ENCODE assay signal across 10 mouse cellular contexts in the genomic region with DNA sequence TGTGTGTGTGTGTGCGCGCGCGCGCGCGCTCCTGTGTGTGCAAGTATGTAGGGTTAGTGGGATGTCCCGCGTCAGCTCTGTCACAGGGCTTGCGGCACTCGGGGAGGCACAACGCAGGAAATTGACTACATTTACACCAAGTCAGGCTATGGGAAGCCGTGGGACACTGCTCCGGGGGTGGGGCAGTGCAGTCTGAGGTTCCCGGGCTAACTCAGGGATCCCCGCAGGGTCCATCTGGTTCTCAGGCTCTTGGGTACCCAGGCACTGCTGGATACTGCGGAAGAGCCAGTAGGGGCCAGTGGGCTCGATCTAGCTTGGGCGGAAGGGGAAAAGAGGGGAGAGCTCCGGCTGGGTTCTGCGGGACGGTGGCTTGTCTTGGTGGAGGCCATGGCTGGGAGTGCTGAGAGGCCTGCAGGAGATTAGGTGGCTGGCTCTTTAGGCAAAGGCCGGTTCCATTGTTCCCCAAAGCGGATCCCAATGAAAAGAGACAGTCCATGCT. TPM values are rescaled to one million over a fixed set of nuclear protein-coding genes. Genes with fewer than 3 reads are reported as not detected.
DNase-seq lines count a peak whose midpoint lies in the region; ATAC-seq and TF ChIP-seq lines count a peak whose summit lies in the region.
"Had no signal": no experiment of that assay in that cellular context is flagged by ENCODE, and none has a peak within 500 bp of the region (broad histone marks: within the 10 kb centered on the region; RNA-seq: fewer than 3 reads in every experiment).

No protein-coding gene starts in this region.

- no peak for ATAC-seq in heart, embryonic 16.5 days (replicated peaks; ENCODE audit: extremely low read depth, insufficient read depth, low FRiP score)
- ATAC-seq in embryonic facial prominence, embryonic 11.5 days (replicated peaks; ENCODE audit: insufficient number of reproducible peaks, low FRiP score, low TSS enrichment, low read depth), result 0 out of 2 replicates have a peak, but pooled peaks have one; percentile 44
- ATAC-seq in intestine, embryonic 14.5 days (replicated peaks; ENCODE audit: low FRiP score, low TSS enrichment, low read depth), result no peak
- ATAC-seq in midbrain, postnatal 0 days (ENCODE audit: low FRiP score), result no peak

- H3K4me3 ChIP-seq in heart, embryonic 16.5 days (ENCODE audit: low read length), result peak overlapping the region; percentile 39
- H3K4me3 ChIP-seq in heart, adult 2 months, result no peak overlapping the region
- peak overlapping the region; percentile 3; the same call in 1 of the 2 replicates for H3K4me3 ChIP-seq in embryonic facial prominence, embryonic 11.5 days (ENCODE audit: low read depth, low read length)
- H3K4me3 ChIP-seq in intestine, embryonic 14.5 days (ENCODE audit: low read depth, low read length), result peak overlapping the region; percentile 25; the same call in 1 of the 2 replicates
- peak overlapping the region; percentile 2; the same call in 1 of the 2 replicates for H3K4me3 ChIP-seq in midbrain, postnatal 0 days (ENCODE audit: low read depth, low read length)
- H3K4me3 ChIP-seq: gastrocnemius, adult 2 months had no signal

- H3K4me2 ChIP-seq in heart, embryonic 16.5 days (ENCODE audit: low read depth, low read length), result peak overlapping the region; percentile 66
- H3K4me2 ChIP-seq in embryonic facial prominence, embryonic 11.5 days (ENCODE audit: low read depth, low read length), result peak overlapping the region; percentile 38
- H3K4me2 ChIP-seq in intestine, embryonic 14.5 days (ENCODE audit: low read length), result peak overlapping the region; percentile 47
- peak overlapping the region; percentile 39 for H3K4me2 ChIP-seq in midbrain, postnatal 0 days (ENCODE audit: low read depth, low read length, poor library complexity, severe bottlenecking)

- TF ChIP-seq POLR2A in heart, adult 2 months (IDR thresholded peaks at IDR 0.05; ENCODE audit: insufficient read depth, low read depth, low read length), result no peak

- 11% methylated on average over 24 of the region's 24 CpGs for WGBS in heart, embryonic 16.5 days
- WGBS in heart, adult 2 months, result 11% methylated on average over 24 of the region's 24 CpGs
- 8% methylated on average over 24 of the region's 24 CpGs for WGBS in embryonic facial prominence, embryonic 11.5 days
- WGBS in intestine, embryonic 14.5 days, result 19% methylated on average over 24 of the region's 24 CpGs
- 17% methylated on average over 24 of the region's 24 CpGs for WGBS in midbrain, postnatal 0 days

- no peaks in the 10 kb centered on the region for H3K79me2 ChIP-seq in heart, adult 2 months (replicated peaks; ENCODE audit: control insufficient read depth, insufficient read depth, low read length)

- no peak for DNase-seq in heart, adult 2 months
- peak; percentile 22 for DNase-seq in embryonic facial prominence, embryonic 11.5 days (ENCODE audit: low spot score)
- no peak for DNase-seq in intestine, embryonic 14.5 days (ENCODE audit: low spot score)
- no peak for DNase-seq in midbrain, postnatal 0 days (ENCODE audit: low spot score)
- DNase-seq in gastrocnemius, postnatal 14 days, result no peak
- DNase-seq in adrenal gland, adult (ENCODE audit: inconsistent age in 2 of 2, low spot score in 1 of 2), result no peak
- DNase-seq in adrenal gland, adult 18-20 months (ENCODE audit: low spot score in 2 of 2), result no peak
- DNase-seq: gastrocnemius, adult 2 months; right cerebral cortex, postnatal 4 days had no signal

- H3K4me1 ChIP-seq in heart, embryonic 16.5 days (ENCODE audit: control insufficient read depth, insufficient read depth, low read length), result no peaks in the 10 kb centered on the region
- H3K4me1 ChIP-seq in heart, adult 2 months (ENCODE audit: control insufficient read depth, insufficient read depth, low read length), result no peaks in the 10 kb centered on the region
- H3K4me1 ChIP-seq in embryonic facial prominence, embryonic 11.5 days (ENCODE audit: control insufficient read depth, insufficient read depth, low read length), result no peaks in the 10 kb centered on the region; the same call in 1 of the 2 replicates
- no peaks in the 10 kb centered on the region for H3K4me1 ChIP-seq in intestine, embryonic 14.5 days (replicated peaks; ENCODE audit: control insufficient read depth, insufficient read depth, low read length)
- H3K4me1 ChIP-seq in midbrain, postnatal 0 days (ENCODE audit: insufficient read depth, low read length), result no peaks in the 10 kb centered on the region

- 0 out of 2 replicates have a peak, but pooled peaks cover 4% of the 10 kb centered on the region for H3K27me3 ChIP-seq in heart, embryonic 16.5 days (ENCODE audit: control insufficient read depth, insufficient read depth, low read length)
- H3K27me3 ChIP-seq in heart, adult 2 months (ENCODE audit: control insufficient read depth, insufficient read depth, low read length), result no peaks in the 10 kb centered on the region
- H3K27me3 ChIP-seq in embryonic facial prominence, embryonic 11.5 days (ENCODE audit: control insufficient read depth, insufficient read depth, low read length), result no peaks in the 10 kb centered on the region
- 0 out of 2 replicates have a peak, but pooled peaks cover 4% of the 10 kb centered on the region for H3K27me3 ChIP-seq in intestine, embryonic 14.5 days (replicated peaks; ENCODE audit: control insufficient read depth, insufficient read depth, low read length)
- no peaks in the 10 kb centered on the region for H3K27me3 ChIP-seq in midbrain, postnatal 0 days (ENCODE audit: insufficient read depth, low read length)

- intact Hi-C loops in heart, adult 2 months (cut with DNase I), result no loop called here
- intact Hi-C loops in gastrocnemius, postnatal 14 days (cut with DNase I; ENCODE audit: low total_unique reads), result no loop called here

- no peak overlapping the region for H3K27ac ChIP-seq in heart, embryonic 16.5 days (ENCODE audit: low read length)
- H3K27ac ChIP-seq in heart, adult 2 months, result no peak overlapping the region
- H3K27ac ChIP-seq in embryonic facial prominence, embryonic 11.5 days (replicated peaks; ENCODE audit: low read depth, low read length), result no peak overlapping the region
- no peak overlapping the region for H3K27ac ChIP-seq in intestine, embryonic 14.5 days (ENCODE audit: low read depth)
- no peak overlapping the region for H3K27ac ChIP-seq in midbrain, postnatal 0 days (ENCODE audit: low read depth, low read length)
- H3K27ac ChIP-seq: gastrocnemius, adult 2 months had no signal

- peak overlapping the region; percentile 34; the same call in 1 of the 2 replicates for H3K9ac ChIP-seq in heart, embryonic 16.5 days (ENCODE audit: low read length)
- no peak overlapping the region for H3K9ac ChIP-seq in heart, adult 2 months (ENCODE audit: low read depth, low read length)
- peak overlapping the region; percentile 39 for H3K9ac ChIP-seq in embryonic facial prominence, embryonic 11.5 days (replicated peaks; ENCODE audit: low read length)
- 0 out of 2 replicates have a peak overlapping the region, but pooled peaks have one; percentile 1 for H3K9ac ChIP-seq in intestine, embryonic 14.5 days (ENCODE audit: low read length)
- H3K9ac ChIP-seq in midbrain, postnatal 0 days (replicated peaks; ENCODE audit: low read length, poor library complexity, severe bottlenecking), result no peak overlapping the region

- TF ChIP-seq EP300 in heart, adult 2 months (IDR thresholded peaks at IDR 0.05; ENCODE audit: insufficient read depth, low read depth, low read length), result no peak

- H3K9me3 ChIP-seq in heart, embryonic 16.5 days (replicated peaks; ENCODE audit: control insufficient read depth, low read length), result no peaks in the 10 kb centered on the region
- H3K9me3 ChIP-seq in embryonic facial prominence, embryonic 11.5 days (replicated peaks; ENCODE audit: control insufficient read depth, low read length), result no peaks in the 10 kb centered on the region
- no peaks in the 10 kb centered on the region for H3K9me3 ChIP-seq in intestine, embryonic 14.5 days (ENCODE audit: control insufficient read depth, low read length)
- no peaks in the 10 kb centered on the region for H3K9me3 ChIP-seq in midbrain, postnatal 0 days (ENCODE audit: low read length)

- H3K36me3 ChIP-seq in heart, embryonic 16.5 days (ENCODE audit: control insufficient read depth, insufficient read depth), result no peaks in the 10 kb centered on the region
- H3K36me3 ChIP-seq in heart, adult 2 months (ENCODE audit: control insufficient read depth, insufficient read depth, low read length), result no peaks in the 10 kb centered on the region
- no peaks in the 10 kb centered on the region for H3K36me3 ChIP-seq in embryonic facial prominence, embryonic 11.5 days (replicated peaks; ENCODE audit: control insufficient read depth, insufficient read depth, low read depth, low read length)
- H3K36me3 ChIP-seq in intestine, embryonic 14.5 days (ENCODE audit: control insufficient read depth, insufficient read depth, low read length), result no peaks in the 10 kb centered on the region
- H3K36me3 ChIP-seq in midbrain, postnatal 0 days (ENCODE audit: insufficient read depth, low read length), result no peaks in the 10 kb centered on the region

- no peak for TF ChIP-seq CTCF in heart, adult 2 months (IDR thresholded peaks at IDR 0.05)
- no peak for TF ChIP-seq CTCF in midbrain, postnatal 0 days (IDR thresholded peaks at IDR 0.05)

RNA-seq across cellular contexts. Expression of gene Cdca7l, which starts 15.5 kb away (rescaled TPM):
- 14.9 and 17.4 TPM in 2 replicates for polyA plus RNA-seq in heart, embryonic 16.5 days (2015; fragmentation: Nextera tagmentation; extraction: Ambion mirVana)
- under 1 TPM; 0.16 to 0.23 TPM for total RNA-seq in heart, adult 2 months (2021)
- 0.10 and 0.26 TPM in 2 replicates for polyA plus RNA-seq in heart, adult 2 months (2012; rRNA removed)
- 46.0 and 47.1 TPM in 2 replicates for polyA plus RNA-seq in embryonic facial prominence, embryonic 11.5 days (2014; fragmentation: Nextera tagmentation; extraction: Ambion mirVana)
- 55.7 and 59.0 TPM in 2 replicates for polyA plus RNA-seq in intestine, embryonic 14.5 days (2014; fragmentation: Nextera tagmentation; extraction: Ambion mirVana)
- 1.3 and 2.5 TPM in 2 replicates for total RNA-seq in midbrain, postnatal 0 days (2014; rRNA removed)
- polyA plus RNA-seq in midbrain, postnatal 0 days (2015; fragmentation: Nextera tagmentation; extraction: Ambion mirVana), result 1.8 and 2.2 TPM in 2 replicates
- 1 to 10 TPM in 1 of 2 experiments, under 1 TPM in 1; 0.92 to 1.3 TPM for total RNA-seq in gastrocnemius, postnatal 14 days (2021)
- 1 to 10 TPM; 1.7 to 2.0 TPM for total RNA-seq in adrenal gland, adult 18-20 months (2021)
- total RNA-seq: gastrocnemius, adult 2 months had no signal

Comparison
In these comparisons a context has a peak if more than half of its experiments do, and no peak if none do; other contexts are left out.
1. H3K9ac ChIP-seq: peak in heart, embryonic 16.5 days (single experiment), embryonic facial prominence, embryonic 11.5 days (single experiment) and intestine, embryonic 14.5 days (single experiment); none in heart, adult 2 months (single experiment) and midbrain, postnatal 0 days (single experiment).
2. Peak in every context shown above with its lines, with median percentiles within 50 percentile points of each other: H3K4me2 ChIP-seq.